17 mouse cellular contexts compared by ENCODE assay signal in the genomic region with DNA sequence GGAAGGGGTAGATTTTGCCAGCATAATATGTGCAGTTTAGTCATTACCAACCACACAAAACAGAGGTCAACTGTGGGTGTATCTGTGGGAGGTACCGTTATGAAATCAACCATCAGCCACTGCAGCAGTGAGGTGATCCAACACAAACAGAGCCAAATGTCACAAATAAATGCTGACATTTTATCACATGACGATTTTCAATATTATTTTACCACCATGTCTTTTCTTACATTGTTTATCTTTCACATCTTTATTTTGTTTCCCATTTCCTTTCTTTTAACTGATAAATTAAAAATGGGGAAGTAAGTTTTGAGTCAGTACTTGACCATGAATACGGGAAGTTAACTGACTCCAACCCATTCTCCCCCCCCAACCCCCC.
A peak's percentile ranks its signal among the peaks of the same experiment; 100 is the strongest.
DNase-seq lines count a peak whose midpoint lies in the region; ATAC-seq and TF ChIP-seq lines count a peak whose summit lies in the region.
"Had no signal": no experiment of that assay in that cellular context is flagged by ENCODE, and none has a peak within 500 bp of the region (broad histone marks: within the 10 kb centered on the region; RNA-seq: fewer than 3 reads in every experiment).

No protein-coding gene starts in this region.

- H3K9me3 ChIP-seq in heart, embryonic 16.5 days (replicated peaks; ENCODE audit: control insufficient read depth, low read length), result no peaks in the 10 kb centered on the region
- H3K9me3 ChIP-seq in MEL (replicated peaks; ENCODE audit: insufficient read depth, low read length), result no peaks in the 10 kb centered on the region
- H3K9me3 ChIP-seq: embryonic facial prominence, embryonic 12.5 days; hindbrain, embryonic 10.5 days; limb, embryonic 13.5 days; midbrain, embryonic 12.5 days had no signal

- TF ChIP-seq POLR2A in MEL (IDR thresholded peaks at IDR 0.05; ENCODE audit: control insufficient read depth in 1 of 2, insufficient read depth in 1 of 2, low read depth in 1 of 2, low read length in 2 of 2, poor library complexity in 1 of 2), result no peak

- no peak for TF ChIP-seq CTCF in MEL (IDR thresholded peaks at IDR 0.05 in 2 of 3, conservative IDR thresholded peaks at IDR 0.05 in 1 of 3; ENCODE audit: control insufficient read depth in 1 of 3, insufficient read depth in 1 of 3, low read depth in 2 of 3, low read length in 3 of 3, poor library complexity in 1 of 3, severe bottlenecking in 1 of 3)

- peak; percentile 71 to 83 for TF ChIP-seq EP300 in MEL (IDR thresholded peaks at IDR 0.05; ENCODE audit: low read depth in 1 of 2, low read length in 2 of 2)

- H3K4me1 ChIP-seq in heart, embryonic 16.5 days (ENCODE audit: control insufficient read depth, insufficient read depth, low read length), result no peaks in the 10 kb centered on the region
- peaks cover 20 to 22% of the 10 kb centered on the region in 2 experiments for H3K4me1 ChIP-seq in MEL (ENCODE audit: control insufficient read depth in 1 of 2, insufficient read depth in 2 of 2, low read length in 2 of 2)
- H3K4me1 ChIP-seq: embryonic facial prominence, embryonic 12.5 days; hindbrain, embryonic 10.5 days; limb, embryonic 13.5 days; midbrain, embryonic 12.5 days had no signal

- no peaks in the 10 kb centered on the region for H3K79me2 ChIP-seq in MEL (ENCODE audit: control insufficient read depth, insufficient read depth, low read length, poor library complexity)

- no peak overlapping the region for H3K9ac ChIP-seq in heart, embryonic 16.5 days (ENCODE audit: low read length)
- H3K9ac ChIP-seq in MEL (ENCODE audit: control insufficient read depth, low read depth, low read length, poor library complexity, severe bottlenecking), result peak overlapping the region; percentile 1
- H3K9ac ChIP-seq: embryonic facial prominence, embryonic 12.5 days; limb, embryonic 13.5 days; midbrain, embryonic 12.5 days had no signal

- H3K4me2 ChIP-seq in heart, embryonic 16.5 days (ENCODE audit: low read depth, low read length), result no peak overlapping the region
- H3K4me2 ChIP-seq: embryonic facial prominence, embryonic 12.5 days; limb, embryonic 13.5 days; midbrain, embryonic 12.5 days had no signal

- H3K27me3 ChIP-seq in heart, embryonic 16.5 days (ENCODE audit: control insufficient read depth, insufficient read depth, low read length), result no peaks in the 10 kb centered on the region
- H3K27me3 ChIP-seq in MEL (ENCODE audit: control insufficient read depth in 1 of 2, insufficient read depth in 2 of 2, low read length in 2 of 2), result no peaks in the 10 kb centered on the region
- H3K27me3 ChIP-seq: embryonic facial prominence, embryonic 12.5 days; limb, embryonic 13.5 days had no signal

- no peaks in the 10 kb centered on the region for H3K36me3 ChIP-seq in heart, embryonic 16.5 days (ENCODE audit: control insufficient read depth, insufficient read depth)
- peaks cover 0 to 36% of the 10 kb centered on the region in 2 experiments; a peak in 2 of 4 replicates for H3K36me3 ChIP-seq in MEL (ENCODE audit: control insufficient read depth in 1 of 2, insufficient read depth in 2 of 2, low read length in 2 of 2)
- H3K36me3 ChIP-seq: embryonic facial prominence, embryonic 12.5 days; hindbrain, embryonic 10.5 days; limb, embryonic 13.5 days; midbrain, embryonic 12.5 days had no signal

- TF ChIP-seq RAD21 in MEL (IDR thresholded peaks at IDR 0.05; ENCODE audit: low read depth, low read length), result no peak

- 61% methylated on average over 3 of the region's 3 CpGs for WGBS in heart, embryonic 16.5 days

- DNase-seq in heart, adult 11 months, result no peak
- peak; percentile 81 for DNase-seq in 416B (ENCODE audit: low read depth)
- peak; percentile 73 for DNase-seq in MEL (ENCODE audit: low read depth, low spot score)
- DNase-seq in urinary bladder, postnatal 25 days (ENCODE audit: low spot score), result no peak
- DNase-seq in urinary bladder, adult 18-20 months (ENCODE audit: low spot score in 2 of 2), result no peak
- no peak for DNase-seq in layer of hippocampus, postnatal 36 days
- DNase-seq: cerebellum, adult 2 months; kidney, adult 8-10 months; kidney, postnatal 25 days had no signal

- 0 out of 2 replicates have a peak overlapping the region, but pooled peaks have one; percentile 1 for H3K27ac ChIP-seq in heart, embryonic 16.5 days (ENCODE audit: low read length)
- H3K27ac ChIP-seq in MEL (ENCODE audit: control insufficient read depth, low read depth, low read length), result peak overlapping the region; percentile 63
- H3K27ac ChIP-seq: embryonic facial prominence, embryonic 12.5 days; heart, adult 2 months; hindbrain, embryonic 10.5 days; limb, embryonic 13.5 days; midbrain, embryonic 12.5 days had no signal

- no peak for ATAC-seq in heart, embryonic 16.5 days (replicated peaks; ENCODE audit: extremely low read depth, insufficient read depth, low FRiP score)
- peak; percentile 85 for ATAC-seq in megakaryocyte, adult 5-6 weeks (ENCODE audit: poor library complexity, severe bottlenecking)
- ATAC-seq: forebrain, embryonic 16.5 days had no signal

- no peak overlapping the region for H3K4me3 ChIP-seq in heart, embryonic 16.5 days (ENCODE audit: low read length)
- peak overlapping the region; percentile 5 to 19; a peak in 3 of 4 replicates for H3K4me3 ChIP-seq in MEL (ENCODE audit: control insufficient read depth in 1 of 2, insufficient read depth in 1 of 2, low read depth in 2 of 2, low read length in 2 of 2)
- H3K4me3 ChIP-seq: embryonic facial prominence, embryonic 12.5 days; heart, adult 2 months; hindbrain, embryonic 10.5 days; limb, embryonic 13.5 days; midbrain, embryonic 12.5 days had no signal

TF ChIP-seq in MEL, 35 proteins besides CTCF, POLR2A, EP300 and RAD21:
- TF ChIP-seq MYC (IDR thresholded peaks at IDR 0.05; ENCODE audit: low read depth, low read length) (no peak), TCF12 (IDR thresholded peaks at IDR 0.05; ENCODE audit: low read depth, low read length) (0 out of 2 replicates have a peak, but pooled peaks have one; percentile 20), UBTF (IDR thresholded peaks at IDR 0.05; ENCODE audit: borderline replicate concordance, insufficient read depth, low read depth, low read length) (no peak), ZMIZ1 (IDR thresholded peaks at IDR 0.05; ENCODE audit: low read depth, low read length) (no peak), KAT2A (conservative IDR thresholded peaks at IDR 0.05; ENCODE audit: low read depth, low read length) (no peak), TBP (IDR thresholded peaks at IDR 0.05; ENCODE audit: low read depth, low read length) (no peak), MEF2A (IDR thresholded peaks at IDR 0.05; ENCODE audit: extremely low read depth, insufficient replicate concordance, low read depth, low read length, poor library complexity, severe bottlenecking) (no peak), MAZ (IDR thresholded peaks at IDR 0.05; ENCODE audit: low read depth, low read length) (no peak; the same call in 1 of the 2 replicates), NELFE (IDR thresholded peaks at IDR 0.05; ENCODE audit: low read depth, low read length) (no peak), MAFK (IDR thresholded peaks at IDR 0.05; ENCODE audit: borderline replicate concordance, low read depth, low read length) (no peak; the same call in 1 of the 2 replicates), GATA1 (IDR thresholded peaks at IDR 0.05; ENCODE audit: low read depth, low read length) (peak; percentile 87), NRF1 (IDR thresholded peaks at IDR 0.05; ENCODE audit: insufficient read depth, low read depth, low read length, poor library complexity, severe bottlenecking) (no peak), CHD1 (IDR thresholded peaks at IDR 0.05; ENCODE audit: low read depth, low read length) (no peak), ETS1 (IDR thresholded peaks at IDR 0.05; ENCODE audit: low read depth, low read length) (peak; percentile 72), JUND (IDR thresholded peaks at IDR 0.05; ENCODE audit: low read depth, low read length) (no peak), ZKSCAN1 (IDR thresholded peaks at IDR 0.05; ENCODE audit: low read depth, low read length) (no peak), BHLHE40 (IDR thresholded peaks at IDR 0.05; ENCODE audit: borderline replicate concordance, low read depth, low read length) (no peak), E2F4 (IDR thresholded peaks at IDR 0.05; ENCODE audit: borderline replicate concordance, low read depth, low read length) (no peak), MAX (IDR thresholded peaks at IDR 0.05; ENCODE audit: low read length) (no peak), POLR2AphosphoS2 (IDR thresholded peaks at IDR 0.05; ENCODE audit: low read length) (no peak), POLR2AphosphoS5 (IDR thresholded peaks at IDR 0.05; ENCODE audit: borderline replicate concordance, low read depth, low read length) (no peak), USF1 (IDR thresholded peaks at IDR 0.05; ENCODE audit: low read depth, low read length) (peak; percentile 50), ZC3H11A (IDR thresholded peaks at IDR 0.05; ENCODE audit: low read depth, low read length) (no peak), MYB (IDR thresholded peaks at IDR 0.05; ENCODE audit: low read depth, low read length) (0 out of 2 replicates have a peak, but pooled peaks have one; percentile 36), SIN3A (IDR thresholded peaks at IDR 0.05; ENCODE audit: low read length) (no peak), TAL1 (IDR thresholded peaks at IDR 0.05; ENCODE audit: low read length) (no peak), MXI1 (IDR thresholded peaks at IDR 0.05; ENCODE audit: low read depth, low read length) (peak; percentile 31; the same call in 1 of the 2 replicates), HCFC1 (IDR thresholded peaks at IDR 0.05; ENCODE audit: low read depth, low read length) (0 out of 2 replicates have a peak, but pooled peaks have one; percentile 20), SMC3 (IDR thresholded peaks at IDR 0.05; ENCODE audit: low read depth, low read length) (no peak), RCOR1 (IDR thresholded peaks at IDR 0.05; ENCODE audit: low read depth, low read length) (0 out of 2 replicates have a peak, but pooled peaks have one; percentile 28), CHD2 (IDR thresholded peaks at IDR 0.05; ENCODE audit: low read length) (no peak)

Comparison
In these comparisons a context has a peak if more than half of its experiments do, and no peak if none do; other contexts are left out.
1. DNase-seq: peak in 416B (single experiment) and MEL (single experiment); none in heart, adult 11 months (single experiment), urinary bladder, postnatal 25 days (single experiment), urinary bladder, adult 18-20 months (0 of 2) and layer of hippocampus, postnatal 36 days (0 of 2).